Comparison of ENCODE assay signal across 9 mouse cellular contexts in the genomic region with DNA sequence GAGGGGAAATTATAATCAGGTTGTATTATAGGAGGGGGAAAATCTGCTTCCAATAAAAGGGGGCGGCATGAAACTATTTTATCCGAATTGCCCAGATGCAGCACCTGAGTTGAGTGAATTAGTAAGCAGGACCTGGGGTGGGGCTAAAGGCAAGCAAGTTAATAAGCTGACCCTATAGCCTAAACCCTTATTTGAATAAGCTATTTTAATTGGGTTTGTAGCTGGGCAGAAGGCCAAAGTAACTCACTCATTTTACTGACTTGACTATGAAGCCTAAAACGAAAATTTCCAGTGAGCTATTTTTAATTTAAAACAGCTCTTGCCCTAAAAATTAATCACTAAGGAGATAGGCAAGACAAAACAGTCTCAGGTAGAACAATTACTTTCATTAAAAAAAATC. TPM values are rescaled to one million over a fixed set of nuclear protein-coding genes. Genes with fewer than 3 reads are reported as not detected.
A peak's percentile ranks its signal among the peaks of the same experiment; 100 is the strongest.
DNase-seq lines count a peak whose midpoint lies in the region; ATAC-seq lines count a peak whose summit lies in the region.
"Had no signal": no experiment of that assay in that cellular context is flagged by ENCODE, and none has a peak within 500 bp of the region (broad histone marks: within the 10 kb centered on the region; RNA-seq: fewer than 3 reads in every experiment).

No protein-coding gene starts in this region.

- ATAC-seq in heart, embryonic 16.5 days (replicated peaks; ENCODE audit: extremely low read depth, insufficient read depth, low FRiP score): no peak
- no peak for ATAC-seq in neural tube, embryonic 13.5 days (ENCODE audit: low read depth)
- ATAC-seq in stomach, embryonic 16.5 days (ENCODE audit: insufficient read depth, low FRiP score): no peak

- H3K27ac ChIP-seq in heart, embryonic 16.5 days (ENCODE audit: low read length): no peak overlapping the region
- H3K27ac ChIP-seq in neural tube, embryonic 13.5 days (replicated peaks): no peak overlapping the region
- no peak overlapping the region for H3K27ac ChIP-seq in stomach, embryonic 16.5 days (ENCODE audit: low read length)

- no peak for DNase-seq in heart, adult 9 months (ENCODE audit: low spot score in 2 of 2)
- DNase-seq in neural tube, embryonic 10.5 days (ENCODE audit: extremely low spot score, low spot score): no peak
- peak; percentile 63 for DNase-seq in kidney, postnatal 14 days
- DNase-seq in adrenal gland, adult 2 months: no peak
- DNase-seq in right cerebral cortex, postnatal 25 days: no peak

- H3K27me3 ChIP-seq in heart, embryonic 16.5 days (ENCODE audit: control insufficient read depth, insufficient read depth, low read length): no peaks in the 10 kb centered on the region
- H3K27me3 ChIP-seq in neural tube, embryonic 13.5 days: peaks cover 7% of the 10 kb centered on the region; the same call in 1 of the 2 replicates
- H3K27me3 ChIP-seq in stomach, embryonic 16.5 days (ENCODE audit: control insufficient read depth, insufficient read depth, low read length): 0 out of 2 replicates have a peak, but pooled peaks cover 3% of the 10 kb centered on the region

- H3K9me3 ChIP-seq in heart, embryonic 16.5 days (replicated peaks; ENCODE audit: control insufficient read depth, low read length): no peaks in the 10 kb centered on the region
- no peaks in the 10 kb centered on the region for H3K9me3 ChIP-seq in neural tube, embryonic 13.5 days
- no peaks in the 10 kb centered on the region for H3K9me3 ChIP-seq in stomach, embryonic 16.5 days (replicated peaks; ENCODE audit: control insufficient read depth, low read length)

- 57% methylated on average over 3 of the region's 3 CpGs for WGBS in heart, embryonic 16.5 days
- 48% methylated on average over 3 of the region's 3 CpGs for WGBS in neural tube, embryonic 13.5 days
- WGBS in stomach, embryonic 16.5 days: 61% methylated on average over 3 of the region's 3 CpGs

- peaks cover 20% of the 10 kb centered on the region for H3K4me1 ChIP-seq in heart, embryonic 16.5 days (ENCODE audit: control insufficient read depth, insufficient read depth, low read length)
- H3K4me1 ChIP-seq in neural tube, embryonic 13.5 days (replicated peaks): peaks cover 24% of the 10 kb centered on the region
- peaks cover 8% of the 10 kb centered on the region for H3K4me1 ChIP-seq in stomach, embryonic 16.5 days (ENCODE audit: control insufficient read depth, insufficient read depth, low read length)

- H3K4me2 ChIP-seq in heart, embryonic 16.5 days (ENCODE audit: low read depth, low read length): peak overlapping the region; percentile 84
- H3K4me2 ChIP-seq in neural tube, embryonic 13.5 days: peak overlapping the region; percentile 73
- peak overlapping the region; percentile 73; the same call in 1 of the 2 replicates for H3K4me2 ChIP-seq in stomach, embryonic 16.5 days (ENCODE audit: low read depth, low read length)

- no peak overlapping the region; the same call in 1 of the 2 replicates for H3K4me3 ChIP-seq in heart, embryonic 16.5 days (ENCODE audit: low read length)
- H3K4me3 ChIP-seq in neural tube, embryonic 13.5 days: peak overlapping the region; percentile 86
- H3K4me3 ChIP-seq in stomach, embryonic 16.5 days (replicated peaks; ENCODE audit: low read length): no peak overlapping the region

- H3K36me3 ChIP-seq in heart, embryonic 16.5 days (ENCODE audit: control insufficient read depth, insufficient read depth): no peaks in the 10 kb centered on the region
- no peaks in the 10 kb centered on the region for H3K36me3 ChIP-seq in neural tube, embryonic 13.5 days
- no peaks in the 10 kb centered on the region for H3K36me3 ChIP-seq in stomach, embryonic 16.5 days (ENCODE audit: control insufficient read depth, insufficient read depth, low read length)

- H3K9ac ChIP-seq in heart, embryonic 16.5 days (ENCODE audit: low read length): peak overlapping the region; percentile 75
- peak overlapping the region; percentile 41; the same call in 1 of the 2 replicates for H3K9ac ChIP-seq in neural tube, embryonic 13.5 days
- no peak overlapping the region for H3K9ac ChIP-seq in stomach, embryonic 16.5 days (ENCODE audit: low read length)

RNA-seq across cellular contexts. Expression of gene Siah2, which starts 2.5 kb away (rescaled TPM):
- polyA plus RNA-seq in heart, embryonic 16.5 days (2015; fragmentation: Nextera tagmentation; extraction: Ambion mirVana): 4.8 and 5.8 TPM in 2 replicates
- polyA plus RNA-seq in neural tube, embryonic 13.5 days (2015; fragmentation: Nextera tagmentation; extraction: Ambion mirVana): 7.8 and 9.2 TPM in 2 replicates
- polyA plus RNA-seq in stomach, embryonic 16.5 days (2015; fragmentation: Nextera tagmentation; extraction: Ambion mirVana): 2.2 and 3.1 TPM in 2 replicates
- total RNA-seq in adrenal gland, adult 2 months (2021): 10 to 100 TPM; 14.4 to 28.6 TPM
- 36.0 and 52.3 TPM in 2 replicates for polyA plus RNA-seq in adrenal gland, adult 2 months (2012; rRNA removed)

RNA-seq across cellular contexts. Expression of gene Erich6, which starts 52.7 kb away (rescaled TPM):
- polyA plus RNA-seq in heart, embryonic 16.5 days (2015; fragmentation: Nextera tagmentation; extraction: Ambion mirVana): 0.07 and 0.09 TPM in 2 replicates
- 0.14 and 0.17 TPM in 2 replicates for polyA plus RNA-seq in neural tube, embryonic 13.5 days (2015; fragmentation: Nextera tagmentation; extraction: Ambion mirVana)
- polyA plus RNA-seq in stomach, embryonic 16.5 days (2015; fragmentation: Nextera tagmentation; extraction: Ambion mirVana): 0.05 TPM in 1 of 2 replicates, not detected in the other
- total RNA-seq in adrenal gland, adult 2 months (2021): under 1 TPM; 0.12 to 0.21 TPM
- polyA plus RNA-seq in adrenal gland, adult 2 months (2012; rRNA removed): not detected in 2 replicates
- polyA plus RNA-seq: spleen, adult 2 months had no signal
